Mouse (Mus musculus): ENCODE results near the gene Tmem145.

- no peak for TF ChIP-seq CTCF (IDR thresholded peaks at IDR 0.05; ENCODE audit: low read depth)
- no peak for TF ChIP-seq EP300 (IDR thresholded peaks at IDR 0.05; ENCODE audit: low read depth)
These were observed 13.8 kb upstream of the Tmem145 start for GRCm38 (mm10) chr7:25292107-25292506.
